Mouse (Mus musculus): ENCODE measurements around the gene Dtwd1. TPM values are rescaled to one million over a fixed set of nuclear protein-coding genes. Genes with fewer than 3 reads are reported as not detected.

Gene Dtwd1
- total RNA-seq (2014; fragmentation: Nextera tagmentation) (25.7 and 31.5 TPM in 2 replicates), total RNA-seq (2017) (24.7 and 25.7 TPM in 2 replicates), polyA plus RNA-seq (2012) (1.2 and 2.1 TPM in 2 replicates)

- Histone ChIP-seq H3K4me3 (ENCODE audit: low read depth, low read length) (peak within 1 kb of the TSS; percentile 96), H3K9me3 (replicated peaks) (no peaks in the 10 kb centered on the region; the same call in 1 of the 2 replicates), H3K27me3 (ENCODE audit: insufficient read depth, low read length) (no peaks in the 10 kb centered on the region), H3K4me1 (ENCODE audit: insufficient read depth, low read depth, low read length) (peaks cover 24% of the 10 kb centered on the region), H3K36me3 (replicated peaks) (peaks cover 22% of the 10 kb centered on the region)
- no peak for TF ChIP-seq CTCF (IDR thresholded peaks at IDR 0.05; ENCODE audit: low read depth, low read length)
- DNase-seq (ENCODE audit: low spot score) (peak; percentile 91), ATAC-seq (ENCODE audit: extremely low read depth, insufficient number of reproducible peaks, low FRiP score, poor library complexity, severe bottlenecking) (peak; percentile 96)
Observed at GRCm38 (mm10) chr2:126151855-126152571, at the start of gene Dtwd1, which contains the start of gene Fam227b. TSS of gene Dtwd1 (plus strand) at chr2:126152141. TSS of gene Fam227b (minus strand) at chr2:126152004.

GRCm38 (mm10) chr2:126147723-126148122, 4.2 kb upstream of the Dtwd1 start:
- no peaks in the 10 kb centered on the region for H3K9me3 ChIP-seq (replicated peaks)
- ATAC-seq (ENCODE audit: extremely low read depth, insufficient number of reproducible peaks, low FRiP score, poor library complexity, severe bottlenecking) (no peak), DNase-seq (ENCODE audit: low spot score) (no peak)

GRCm38 (mm10) chr2:126165277-126166018, 13.5 kb downstream of the Dtwd1 start:
- Histone ChIP-seq H3K36me3 (replicated peaks) (peaks cover 61% of the 10 kb centered on the region), H3K4me1 (ENCODE audit: insufficient read depth, low read depth, low read length) (peaks cover 23% of the 10 kb centered on the region), H3K9me3 (replicated peaks) (no peaks in the 10 kb centered on the region), H3K4me3 (ENCODE audit: low read depth, low read length) (no peak overlapping the region), H3K27me3 (ENCODE audit: insufficient read depth, low read length) (no peaks in the 10 kb centered on the region)
- TF ChIP-seq TAL1 (conservative IDR thresholded peaks at IDR 0.05; ENCODE audit: low read depth, low read length) (peak; percentile 52), GATA1 (IDR thresholded peaks at IDR 0.05; ENCODE audit: borderline replicate concordance, low read length) (no peak)
- no peak for DNase-seq (ENCODE audit: low spot score)
- ATAC-seq (ENCODE audit: extremely low read depth, insufficient number of reproducible peaks, low FRiP score, poor library complexity, severe bottlenecking) = peak; percentile 94

More at GRCm38 (mm10) chr2:126147723-126148122, 4.2 kb upstream of the Dtwd1 start:
- H3K36me3 ChIP-seq (replicated peaks) = no peaks in the 10 kb centered on the region
- peaks cover 5% of the 10 kb centered on the region for H3K4me1 ChIP-seq (ENCODE audit: insufficient read depth, low read depth, low read length)
- TF ChIP-seq CTCF (IDR thresholded peaks at IDR 0.05; ENCODE audit: low read depth, low read length) = no peak
- no peak for TF ChIP-seq TAL1 (conservative IDR thresholded peaks at IDR 0.05; ENCODE audit: low read depth, low read length)
- TF ChIP-seq GATA2 (IDR thresholded peaks at IDR 0.05; ENCODE audit: borderline replicate concordance, low read depth, low read length) = no peak
- TF ChIP-seq POLR2AphosphoS5 (IDR thresholded peaks at IDR 0.05; ENCODE audit: insufficient replicate concordance, low read depth, low read length) = no peak
- no peak overlapping the region for H3K4me3 ChIP-seq (ENCODE audit: low read depth, low read length)
- no peaks in the 10 kb centered on the region for H3K27me3 ChIP-seq (ENCODE audit: insufficient read depth, low read length)

GRCm38 (mm10) chr2:126166335-126166734, 14.4 kb downstream of the Dtwd1 start:
- Histone ChIP-seq H3K9me3 (replicated peaks) (no peaks in the 10 kb centered on the region), H3K4me1 (ENCODE audit: insufficient read depth, low read depth, low read length) (peaks cover 24% of the 10 kb centered on the region), H3K27me3 (ENCODE audit: insufficient read depth, low read length) (no peaks in the 10 kb centered on the region), H3K4me3 (ENCODE audit: low read depth, low read length) (no peak overlapping the region), H3K36me3 (replicated peaks) (peaks cover 52% of the 10 kb centered on the region)
- TF ChIP-seq GATA2 (IDR thresholded peaks at IDR 0.05; ENCODE audit: borderline replicate concordance, low read depth, low read length) = no peak
- TF ChIP-seq GATA1 (IDR thresholded peaks at IDR 0.05; ENCODE audit: borderline replicate concordance, low read length) = no peak
- no peak for TF ChIP-seq CTCF (IDR thresholded peaks at IDR 0.05; ENCODE audit: low read depth, low read length)
- TF ChIP-seq TAL1 (conservative IDR thresholded peaks at IDR 0.05; ENCODE audit: low read depth, low read length) = no peak
- TF ChIP-seq POLR2AphosphoS5 (IDR thresholded peaks at IDR 0.05; ENCODE audit: insufficient replicate concordance, low read depth, low read length) = no peak
- ATAC-seq (ENCODE audit: extremely low read depth, insufficient number of reproducible peaks, low FRiP score, poor library complexity, severe bottlenecking) = no peak
- DNase-seq (ENCODE audit: low spot score) = no peak

DNA sequence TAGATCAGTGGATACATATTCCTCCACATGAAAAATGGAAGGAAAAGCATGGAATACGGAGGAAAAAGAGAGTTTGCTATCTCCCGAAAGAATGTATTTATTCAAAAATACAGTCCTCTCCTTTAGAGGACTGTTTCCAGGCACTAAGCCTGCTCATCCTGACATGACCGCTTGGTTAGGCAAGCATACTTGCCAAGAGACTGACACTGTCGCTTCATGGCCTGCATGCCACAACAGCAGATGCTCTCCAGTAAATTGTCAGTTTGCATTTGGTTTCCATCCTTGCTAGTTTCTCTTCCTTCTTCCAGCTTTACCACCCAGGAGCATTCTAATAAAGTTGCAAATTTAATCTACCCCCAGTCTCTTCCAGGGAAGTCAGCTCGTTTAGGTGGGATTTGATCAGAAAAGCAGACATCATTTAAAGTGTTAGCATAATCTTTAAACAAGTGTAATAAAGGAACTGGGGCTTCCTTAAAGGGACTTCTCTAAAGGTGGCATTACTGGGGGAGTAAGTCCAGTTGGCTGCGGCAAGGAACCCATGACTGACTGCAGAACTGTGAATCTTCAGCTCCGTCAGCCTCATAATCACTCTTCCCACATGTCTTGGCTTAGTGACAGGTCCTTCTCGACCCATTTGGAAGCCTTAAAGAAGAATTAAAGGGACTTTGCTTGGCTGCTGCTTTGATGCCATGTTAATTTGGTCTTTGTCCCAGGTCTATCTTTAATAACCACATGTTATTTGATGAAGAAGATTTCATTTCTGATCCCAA, 15.1 kb downstream of the Dtwd1 start:
- H3K4me3 ChIP-seq (ENCODE audit: low read depth, low read length) = no peak overlapping the region
- H3K27me3 ChIP-seq (ENCODE audit: insufficient read depth, low read length) = no peaks in the 10 kb centered on the region
- no peaks in the 10 kb centered on the region for H3K9me3 ChIP-seq (replicated peaks)
- no peak for DNase-seq (ENCODE audit: low spot score)
- TF ChIP-seq GATA2 (IDR thresholded peaks at IDR 0.05; ENCODE audit: borderline replicate concordance, low read depth, low read length) (no peak), GATA1 (IDR thresholded peaks at IDR 0.05; ENCODE audit: borderline replicate concordance, low read length) (no peak), POLR2AphosphoS5 (IDR thresholded peaks at IDR 0.05; ENCODE audit: insufficient replicate concordance, low read depth, low read length) (no peak), TAL1 (conservative IDR thresholded peaks at IDR 0.05; ENCODE audit: low read depth, low read length) (no peak), CTCF (IDR thresholded peaks at IDR 0.05; ENCODE audit: low read depth, low read length) (no peak)
- ATAC-seq (ENCODE audit: extremely low read depth, insufficient number of reproducible peaks, low FRiP score, poor library complexity, severe bottlenecking) = no peak
- H3K4me1 ChIP-seq (ENCODE audit: insufficient read depth, low read depth, low read length) = peaks cover 25% of the 10 kb centered on the region
- H3K36me3 ChIP-seq (replicated peaks) = peaks cover 45% of the 10 kb centered on the region

- TF ChIP-seq GATA1 (IDR thresholded peaks at IDR 0.05; ENCODE audit: borderline replicate concordance, low read length) = no peak
- no peak for TF ChIP-seq TAL1 (conservative IDR thresholded peaks at IDR 0.05; ENCODE audit: low read depth, low read length)
- no peak for TF ChIP-seq POLR2AphosphoS5 (IDR thresholded peaks at IDR 0.05; ENCODE audit: insufficient replicate concordance, low read depth, low read length)
- no peak for TF ChIP-seq GATA2 (IDR thresholded peaks at IDR 0.05; ENCODE audit: borderline replicate concordance, low read depth, low read length)
- TF ChIP-seq CTCF (IDR thresholded peaks at IDR 0.05; ENCODE audit: low read depth, low read length) = no peak
- Histone ChIP-seq H3K36me3 (replicated peaks) (peaks cover 13% of the 10 kb centered on the region), H3K9me3 (replicated peaks) (no peaks in the 10 kb centered on the region), H3K4me1 (ENCODE audit: insufficient read depth, low read depth, low read length) (peaks cover 12% of the 10 kb centered on the region), H3K4me3 (ENCODE audit: low read depth, low read length) (no peak overlapping the region), H3K27me3 (ENCODE audit: insufficient read depth, low read length) (no peaks in the 10 kb centered on the region)
- ATAC-seq (ENCODE audit: extremely low read depth, insufficient number of reproducible peaks, low FRiP score, poor library complexity, severe bottlenecking) = no peak
- no peak for DNase-seq (ENCODE audit: low spot score)
Observed at GRCm38 (mm10) chr2:126171427-126171826, 19.5 kb downstream of the Dtwd1 start.

Measured in G1E (cell line).